Mouse (Mus musculus) CH12.LX (cell line): Measurements from ENCODE around the gene Chat. TPM values are rescaled to one million over a fixed set of nuclear protein-coding genes. Genes with fewer than 3 reads are reported as not detected.

Source experiments
- DNase-seq: peaks from one replicate; pipeline ENCODE4 v3.0.0-alpha.2; 2013; ENCODE audit errors: extremely low read depth
- H3K27ac ChIP-seq: 2 replicates; pipeline ENCODE4 v1.5.1; 2012; ENCODE audit warnings: low read depth, mild to moderate bottlenecking, control low read depth, moderate library complexity; ENCODE audit not compliant: insufficient read depth
- H3K27me3 ChIP-seq: replicated peaks from 2 replicates; pipeline ENCODE3; 2012; ENCODE audit warnings: inconsistent platforms
- H3K36me3 ChIP-seq, 2 experiments: replicated peaks in 1 of 2; 2 replicates each; pipeline versions ENCODE3 to v1.6.1; 2012; ENCODE audit warnings: inconsistent platforms in 1 of 2, low read length in 1 of 2, mild to moderate bottlenecking in 1 of 2, mixed read lengths in 1 of 2, moderate library complexity in 1 of 2; ENCODE audit not compliant: control insufficient read depth in 1 of 2, insufficient read depth in 1 of 2
- H3K4me1 ChIP-seq, 2 experiments: 2 replicates each; pipeline ENCODE4 v1.6.1; 2012; ENCODE audit warnings: inconsistent platforms in 1 of 2, moderate library complexity in 1 of 2; ENCODE audit not compliant: insufficient read depth in 2 of 2, control insufficient read depth in 1 of 2
- H3K4me2 ChIP-seq: 2 replicates; pipeline ENCODE4 v1.6.1; 2012; ENCODE audit warnings: low read depth, mild to moderate bottlenecking, control low read depth; ENCODE audit not compliant: poor library complexity, insufficient read depth, severe bottlenecking
- H3K4me3 ChIP-seq, 3 experiments: fragments of 150-350 bp in 1 of 3; sonication (generic) in 1 of 3; replicated peaks in 1 of 3; 2 replicates each; pipeline versions ENCODE3 to v1.5.1; 2011 to 2012; ENCODE audit warnings: low read depth in 2 of 3, low read length in 2 of 3, mild to moderate bottlenecking in 2 of 3, moderate library complexity in 2 of 3, control low read depth in 1 of 3, improper control_type of control experiment in 1 of 3, inconsistent platforms in 1 of 3, mixed read lengths in 1 of 3; ENCODE audit not compliant: poor library complexity in 1 of 3
- H3K79me2 ChIP-seq: replicated peaks from 2 replicates; pipeline ENCODE4 v1.6.1; 2012; ENCODE audit warnings: mild to moderate bottlenecking, moderate library complexity; ENCODE audit not compliant: control insufficient read depth, poor library complexity, insufficient read depth, severe bottlenecking; ENCODE audit errors: extremely low read depth
- H3K9ac ChIP-seq: 2 replicates; pipeline ENCODE4 v1.6.1; 2012; ENCODE audit warnings: low read depth, mild to moderate bottlenecking, control low read depth, moderate library complexity; ENCODE audit not compliant: insufficient read depth
- H3K9me3 ChIP-seq: replicated peaks from 2 replicates; pipeline ENCODE3; 2012; ENCODE audit warnings: low read length, inconsistent platforms, mixed read lengths
- BHLHE40 ChIP-seq: IDR thresholded peaks from 2 replicates; pipeline ENCODE4 v1.6.1; 2011; ENCODE audit warnings: mild to moderate bottlenecking, low read depth, low read length, improper control_type of control experiment
- CHD1 ChIP-seq: IDR thresholded peaks from 2 replicates; pipeline ENCODE4 v1.6.1; 2012; ENCODE audit warnings: low read depth, low read length, improper control_type of control experiment, inconsistent platforms
- CHD2 ChIP-seq: IDR thresholded peaks from 2 replicates; pipeline ENCODE4 v1.6.1; 2011; ENCODE audit warnings: low read length, improper control_type of control experiment
- E2F4 ChIP-seq: IDR thresholded peaks from 2 replicates; pipeline ENCODE4 v1.6.1; 2011; ENCODE audit warnings: low read depth, low read length, improper control_type of control experiment; ENCODE audit not compliant: insufficient replicate concordance
- ELF1 ChIP-seq: IDR thresholded peaks from 2 replicates; pipeline ENCODE4 v1.6.1; 2014; ENCODE audit warnings: low read depth, mild to moderate bottlenecking, inconsistent platforms, low read length, improper control_type of control experiment
- HCFC1 ChIP-seq: IDR thresholded peaks from 2 replicates; pipeline ENCODE4 v1.6.1; 2012; ENCODE audit warnings: low read depth, mild to moderate bottlenecking, inconsistent platforms, low read length, improper control_type of control experiment
- IRF4 ChIP-seq: IDR thresholded peaks from 2 replicates; pipeline ENCODE4 v1.6.1; 2014; ENCODE audit warnings: low read depth, mild to moderate bottlenecking, inconsistent platforms, low read length, improper control_type of control experiment
- JUN ChIP-seq: IDR thresholded peaks from 2 replicates; pipeline ENCODE4 v1.6.1; 2011; ENCODE audit warnings: low read depth, mild to moderate bottlenecking, low read length, improper control_type of control experiment, moderate library complexity; ENCODE audit not compliant: insufficient read depth
- JUND ChIP-seq: conservative IDR thresholded peaks from 2 replicates; pipeline ENCODE4 v1.6.1; 2011; ENCODE audit warnings: low read depth, low read length, improper control_type of control experiment
- KAT2A ChIP-seq: IDR thresholded peaks from 2 replicates; pipeline ENCODE4 v1.6.1; 2012; ENCODE audit warnings: low read length, improper control_type of control experiment, inconsistent platforms; ENCODE audit not compliant: insufficient replicate concordance
- MAX ChIP-seq: IDR thresholded peaks from 2 replicates; pipeline ENCODE4 v1.6.1; 2011; ENCODE audit warnings: low read length, improper control_type of control experiment
- MAZ ChIP-seq: IDR thresholded peaks from 2 replicates; pipeline ENCODE4 v1.6.1; 2012; ENCODE audit warnings: low read depth, mild to moderate bottlenecking, inconsistent platforms, low read length, improper control_type of control experiment, moderate library complexity
- MEF2A ChIP-seq: IDR thresholded peaks from 2 replicates; pipeline ENCODE4 v1.6.1; 2014; ENCODE audit warnings: low read depth, mild to moderate bottlenecking, inconsistent platforms, low read length, improper control_type of control experiment, borderline replicate concordance
- MXI1 ChIP-seq: IDR thresholded peaks from 2 replicates; pipeline ENCODE4 v1.6.1; 2011; ENCODE audit warnings: mild to moderate bottlenecking, low read depth, low read length, improper control_type of control experiment
- MYC ChIP-seq: IDR thresholded peaks from 2 replicates; pipeline ENCODE4 v1.6.1; 2011; ENCODE audit warnings: low read depth, mild to moderate bottlenecking, improper control_type of control experiment, low read length
- NELFE ChIP-seq: IDR thresholded peaks from 2 replicates; pipeline ENCODE4 v1.6.1; 2011; ENCODE audit warnings: low read depth, low read length, improper control_type of control experiment
- NRF1 ChIP-seq: IDR thresholded peaks from 2 replicates; pipeline ENCODE4 v1.6.1; 2014; ENCODE audit warnings: low read depth, mild to moderate bottlenecking, inconsistent platforms, low read length, improper control_type of control experiment, moderate library complexity
- PAX5 ChIP-seq: IDR thresholded peaks from 2 replicates; pipeline ENCODE4 v1.6.1; 2012; ENCODE audit warnings: low read length, inconsistent platforms, mixed read lengths
- POLR2A ChIP-seq: IDR thresholded peaks from 2 replicates; pipeline ENCODE4 v1.6.1; 2011; ENCODE audit warnings: low read depth, mild to moderate bottlenecking, improper control_type of control experiment, low read length
- POLR2AphosphoS2 ChIP-seq: IDR thresholded peaks from 2 replicates; pipeline ENCODE4 v1.6.1; 2011; ENCODE audit warnings: low read depth, low read length, improper control_type of control experiment
- RAD21 ChIP-seq: IDR thresholded peaks from 2 replicates; pipeline ENCODE4 v1.6.1; 2011; ENCODE audit warnings: low read depth, mild to moderate bottlenecking, low read length, improper control_type of control experiment, moderate library complexity
- RCOR1 ChIP-seq: conservative IDR thresholded peaks from 2 replicates; pipeline ENCODE4 v1.6.1; 2012; ENCODE audit warnings: low read depth, mild to moderate bottlenecking, inconsistent platforms, low read length, improper control_type of control experiment
- SIN3A ChIP-seq: IDR thresholded peaks from 2 replicates; pipeline ENCODE4 v1.6.1; 2012; ENCODE audit warnings: low read length, improper control_type of control experiment, inconsistent platforms
- TBP ChIP-seq: conservative IDR thresholded peaks from 2 replicates; pipeline ENCODE4 v1.6.1; 2011; ENCODE audit warnings: low read depth, low read length, improper control_type of control experiment
- TCF12 ChIP-seq: IDR thresholded peaks from 2 replicates; pipeline ENCODE4 v1.6.1; 2014; ENCODE audit warnings: low read depth, mild to moderate bottlenecking, inconsistent platforms, low read length, improper control_type of control experiment
- USF1 ChIP-seq: IDR thresholded peaks from 2 replicates; pipeline ENCODE4 v1.6.1; 2014; ENCODE audit warnings: low read depth, mild to moderate bottlenecking, inconsistent platforms, low read length, improper control_type of control experiment
- ZC3H11A ChIP-seq: IDR thresholded peaks from 2 replicates; pipeline ENCODE4 v1.6.1; 2012; ENCODE audit warnings: low read depth, mild to moderate bottlenecking, inconsistent platforms, low read length, improper control_type of control experiment
- ZKSCAN1 ChIP-seq: IDR thresholded peaks from 2 replicates; pipeline ENCODE4 v1.6.1; 2012; ENCODE audit warnings: low read depth, inconsistent platforms, low read length, improper control_type of control experiment, borderline replicate concordance
- ZMIZ1 ChIP-seq: IDR thresholded peaks from 2 replicates; pipeline ENCODE4 v1.6.1; 2012; ENCODE audit warnings: low read depth, mild to moderate bottlenecking, inconsistent platforms, low read length, improper control_type of control experiment
- ZNF384 ChIP-seq: IDR thresholded peaks from 2 replicates; pipeline ENCODE4 v1.6.1; 2012; ENCODE audit warnings: low read depth, low read length, improper control_type of control experiment, inconsistent platforms
- dilution Hi-C: fragments of 300-500 bp; cut with MboI; formaldehyde crosslinking; loops from 2 replicates; pipeline ENCODE4 v1.14.3; 2020; ENCODE audit warnings: low sequenced_read_pairs; ENCODE audit not compliant: extremely low pct_unique_long_range_greater_than_20kb, extremely low pct_ligation_motif_present
- in situ Hi-C: fragments of 300-500 bp; cut with MboI; formaldehyde crosslinking; loops from 3 replicates; pipeline ENCODE4 v1.14.3; 2019; ENCODE audit warnings: low sequenced_read_pairs, low pct_ligation_motif_present, low pct_unique_long_range_greater_than_20kb, mixed read lengths
- polyA plus RNA-seq: library from polyadenylated mRNA; unstranded; fragments of >175 nt; gene quantifications from 2 replicates; pipeline ENCODE4 v1.2.1, GENCODE M21; 2012; ENCODE audit warnings: low read depth; ENCODE audit not compliant: insufficient read length
- total RNA-seq, 2 experiments: library from RNA; depleted of rRNA; stranded (reverse); fragments of 300-350 nt in 1 of 2; fragments of >200 nt in 1 of 2; gene quantifications; 2 replicates each; pipeline ENCODE4 v1.2.3; 2012 to 2014

Chat gene
- total RNA-seq (2012; rRNA removed), result not detected in 2 replicates
- total RNA-seq (2014; rRNA removed), result not detected in 2 replicates
- polyA plus RNA-seq, result not detected in 2 replicates

DNA sequence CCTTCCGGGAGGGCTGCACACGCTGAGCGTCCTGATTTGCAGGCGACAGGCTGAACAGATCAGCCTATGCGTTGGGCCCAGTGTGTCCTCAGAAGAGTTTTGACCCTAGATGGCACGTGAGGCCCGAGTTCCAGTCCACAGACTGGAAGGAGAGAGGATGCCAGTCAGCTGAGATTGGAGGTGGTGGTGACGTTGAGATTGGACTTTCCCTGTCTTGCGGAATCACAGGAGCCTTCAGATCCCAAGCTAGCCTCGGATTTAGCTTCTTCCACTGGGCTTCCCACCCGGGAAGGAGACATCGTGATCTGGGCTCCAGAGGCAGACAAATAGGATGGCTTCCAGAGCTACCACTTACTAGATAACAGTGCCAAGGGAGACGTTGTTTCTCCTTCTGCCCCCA lies at the start of gene Chat:
Gene Chat, minus strand, starts transcription at position 101 of the 400 bp plus-strand sequence.
- Histone ChIP-seq H3K9ac (no peak within 1 kb of the TSS), H3K4me3 (no peak within 1 kb of the TSS), H3K27ac (no peak within 1 kb of the TSS), H3K4me2 (no peak within 1 kb of the TSS), H3K9me3 (peaks cover 23% of the 10 kb centered on the region), H3K36me3 (no peaks in the 10 kb centered on the region), H3K27me3 (no peaks in the 10 kb centered on the region), H3K4me1 (no peaks in the 10 kb centered on the region), H3K79me2 (no peaks in the 10 kb centered on the region)
- DNase-seq, result no peak
- TF ChIP-seq SIN3A (no peak), TBP (no peak), NRF1 (no peak), ELF1 (no peak), ZMIZ1 (no peak), ZNF384 (no peak), ZC3H11A (no peak), JUND (no peak), MYC (no peak), RAD21 (no peak), POLR2A (no peak), E2F4 (no peak), ZKSCAN1 (no peak), USF1 (no peak), MEF2A (no peak), JUN (no peak), MAZ (no peak), RCOR1 (no peak), CHD1 (no peak), PAX5 (no peak)
- in situ Hi-C loops (no loop called here), dilution Hi-C loops (no loop called here)

GRCm38 (mm10) chr14:32513336-32514032 lies 47.7 kb upstream of the Chat start, which contains the start of gene Ercc6:
Gene Ercc6 (plus strand): TSS chr14:32513521.
- in situ Hi-C loops, result no loop called here
- dilution Hi-C loops, result no loop called here
- peak; percentile 92 for DNase-seq
- peak within 1 kb of the TSS; percentile 67 to 73 (median 70) for H3K4me3 ChIP-seq
- peaks cover 7 to 20% of the 10 kb centered on the region in 2 experiments for H3K36me3 ChIP-seq
- no peaks in the 10 kb centered on the region; the same call in 1 of the 2 replicates for H3K79me2 ChIP-seq
- H3K9ac ChIP-seq, result peak within 1 kb of the TSS; percentile 30; the same call in 1 of the 2 replicates
- H3K4me1 ChIP-seq, result peaks cover 11 to 58% of the 10 kb centered on the region in 2 experiments
- H3K27me3 ChIP-seq, result no peaks in the 10 kb centered on the region
- TF ChIP-seq NELFE, result peak; percentile 89
- TF ChIP-seq POLR2AphosphoS2, result peak; percentile 68; the same call in 1 of the 2 replicates
- peak; percentile 69; the same call in 1 of the 2 replicates for TF ChIP-seq TCF12
- TF ChIP-seq KAT2A, result 0 out of 2 replicates have a peak, but pooled peaks have one; percentile 24
- peak; percentile 63 for TF ChIP-seq HCFC1
- TF ChIP-seq MYC, result peak; percentile 99
- TF ChIP-seq JUN, result no peak; the same call in 1 of the 2 replicates
- TF ChIP-seq BHLHE40, result peak; percentile 51
- peak; percentile 99 for TF ChIP-seq MAX
- TF ChIP-seq NRF1, result peak; percentile 94
- peak; percentile 94 for TF ChIP-seq POLR2A
- 0 out of 2 replicates have a peak, but pooled peaks have one; percentile 35 for TF ChIP-seq TBP
- TF ChIP-seq ZNF384, result no peak
- TF ChIP-seq MEF2A, result 0 out of 2 replicates have a peak, but pooled peaks have one; percentile 12
- TF ChIP-seq JUND, result no peak
- no peak for TF ChIP-seq CHD2
- TF ChIP-seq CHD1, result no peak
- peak; percentile 82 for TF ChIP-seq IRF4
- TF ChIP-seq ELF1, result peak; percentile 87
- TF ChIP-seq MXI1, result peak; percentile 96
- TF ChIP-seq ZMIZ1, result peak; percentile 87
- no peaks in the 10 kb centered on the region for H3K9me3 ChIP-seq
- H3K4me2 ChIP-seq, result peak within 1 kb of the TSS; percentile 79
- peak within 1 kb of the TSS; percentile 37; the same call in 1 of the 2 replicates for H3K27ac ChIP-seq
